Mouse (Mus musculus) heart, embryonic 13.5 days (tissue): ENCODE data around the gene Adap1. TPM values are rescaled to one million over a fixed set of nuclear protein-coding genes. Genes with fewer than 3 reads are reported as not detected.
"Not testable (repeated sequence)": the region's sequence is repeated elsewhere in the genome, so short reads cannot be mapped to it uniquely, and the experiment has no call there.

Source experiments
- ATAC-seq: fragments of 200-750 bp; cut with Nextera tagmentation; 2 replicates; pipeline ENCODE4 v1.8.0; 2017; ENCODE audit warnings: moderate TSS enrichment; ENCODE audit not compliant: insufficient number of reproducible peaks, low FRiP score, low TSS enrichment; ENCODE audit errors: extremely low read depth
- H3K27ac ChIP-seq: fragments of 300-500 bp; sonication (generic); replicated peaks from 2 replicates; pipeline ENCODE4 v1.5.1; 2015; ENCODE audit warnings: moderate library complexity, mild to moderate bottlenecking, inconsistent platforms
- H3K27me3 ChIP-seq: fragments of 300-500 bp; sonication (generic); replicated peaks from 2 replicates; pipeline ENCODE4 v1.6.1; 2015; ENCODE audit warnings: mild to moderate bottlenecking, inconsistent platforms
- H3K36me3 ChIP-seq: fragments of 300-500 bp; sonication (generic); 2 replicates; pipeline ENCODE4 v1.6.1; 2015; ENCODE audit warnings: mild to moderate bottlenecking, inconsistent platforms
- H3K4me1 ChIP-seq: fragments of 300-500 bp; sonication (generic); 2 replicates; pipeline ENCODE4 v1.6.1; 2015; ENCODE audit warnings: inconsistent platforms
- H3K4me2 ChIP-seq: fragments of 300-500 bp; sonication (generic); 2 replicates; pipeline ENCODE4 v1.6.1; 2015; ENCODE audit warnings: inconsistent platforms, mild to moderate bottlenecking, moderate library complexity
- H3K4me3 ChIP-seq: fragments of 300-500 bp; sonication (generic); 2 replicates; pipeline ENCODE4 v1.5.1; 2015; ENCODE audit warnings: moderate library complexity, mild to moderate bottlenecking, inconsistent platforms
- H3K9ac ChIP-seq: fragments of 300-500 bp; sonication (generic); 2 replicates; pipeline ENCODE4 v1.6.1; 2015; ENCODE audit warnings: inconsistent platforms, mild to moderate bottlenecking, moderate library complexity
- H3K9me3 ChIP-seq: fragments of 300-500 bp; sonication (generic); 2 replicates; pipeline ENCODE4 v1.6.1; 2016; ENCODE audit warnings: inconsistent platforms
- WGBS: fragments of 180-500 bp; shearing (Covaris S2); methylation state at CpG from one replicate; pipeline ENCODE4 v1.1.7; 2015; ENCODE audit warnings: mixed read lengths; 5-methylcytosine and 5-hydroxymethylcytosine counted together
- polyA plus RNA-seq: library from polyadenylated mRNA; unstranded; fragments of >200 nt; fragmentation: Nextera tagmentation; extraction: Ambion mirVana; gene quantifications from 2 replicates; pipeline ENCODE4 v1.2.1, GENCODE M21; 2015

Adap1 gene
- polyA plus RNA-seq, 1 experiment from 2014 or later, result 0.70 TPM

GRCm38 (mm10) chr5:139349713-139350112 lies 24.3 kb upstream of the Adap1 start:
- Histone ChIP-seq H3K36me3 (no peaks in the 10 kb centered on the region), H3K4me2 (no peak overlapping the region), H3K4me3 (no peak overlapping the region), H3K4me1 (peaks cover 22% of the 10 kb centered on the region), H3K27ac (no peak overlapping the region), H3K9me3 (no peaks in the 10 kb centered on the region), H3K27me3 (peaks cover 70% of the 10 kb centered on the region), H3K9ac (no peak overlapping the region)
- 65% methylated on average over 6 of the region's 6 CpGs for WGBS
- no peak for ATAC-seq

GRCm38 (mm10) chr5:139347225-139347624 lies 21.8 kb upstream of the Adap1 start:
- no peak for ATAC-seq
- peaks cover 45% of the 10 kb centered on the region for H3K27me3 ChIP-seq
- H3K4me3 ChIP-seq, result no peak overlapping the region
- peaks cover 39% of the 10 kb centered on the region for H3K4me1 ChIP-seq
- H3K9me3 ChIP-seq, result no peaks in the 10 kb centered on the region
- no peak overlapping the region for H3K27ac ChIP-seq
- peaks cover 8% of the 10 kb centered on the region for H3K36me3 ChIP-seq
- H3K9ac ChIP-seq, result no peak overlapping the region
- WGBS, result 59% methylated on average over 1 of the region's 1 CpGs
- no peak overlapping the region for H3K4me2 ChIP-seq

GRCm38 (mm10) chr5:139345364-139345714 lies 19.9 kb upstream of the Adap1 start:
- Histone ChIP-seq H3K4me2 (peak overlapping the region; percentile 97), H3K27me3 (peaks cover 26% of the 10 kb centered on the region), H3K9me3 (no peaks in the 10 kb centered on the region), H3K9ac (peak overlapping the region; percentile 98), H3K27ac (peak overlapping the region; percentile 34), H3K4me3 (peak overlapping the region; percentile 91), H3K4me1 (peaks cover 28% of the 10 kb centered on the region), H3K36me3 (peaks cover 25% of the 10 kb centered on the region)
- 18% methylated on average over 5 of the region's 5 CpGs for WGBS
- no peak for ATAC-seq

- under 1% methylated on average over 33 of the region's 33 CpGs for WGBS
- Histone ChIP-seq H3K9me3 (no peaks in the 10 kb centered on the region), H3K9ac (peak overlapping the region; percentile 98), H3K4me2 (peak overlapping the region; percentile 97), H3K36me3 (peaks cover 30% of the 10 kb centered on the region), H3K27ac (peak overlapping the region; percentile 84), H3K4me1 (peaks cover 33% of the 10 kb centered on the region), H3K4me3 (peak overlapping the region; percentile 91), H3K27me3 (peaks cover 22% of the 10 kb centered on the region)
- ATAC-seq, result peak; percentile 90
Measured at GRCm38 (mm10) chr5:139344687-139345363, 19.4 kb upstream of the Adap1 start.

GRCm38 (mm10) chr5:139344021-139344686 lies 18.7 kb upstream of the Adap1 start:
- Histone ChIP-seq H3K27me3 (peaks cover 16% of the 10 kb centered on the region), H3K36me3 (peaks cover 37% of the 10 kb centered on the region), H3K4me1 (peaks cover 40% of the 10 kb centered on the region), H3K9ac (peak overlapping the region; percentile 98), H3K4me2 (peak overlapping the region; percentile 97), H3K4me3 (peak overlapping the region; percentile 91), H3K9me3 (no peaks in the 10 kb centered on the region), H3K27ac (peak overlapping the region; percentile 84)
- ATAC-seq, result peak; percentile 43; the same call in 1 of the 2 replicates
- 6% methylated on average over 12 of the region's 12 CpGs for WGBS

GRCm38 (mm10) chr5:139338891-139339290 lies 13.5 kb upstream of the Adap1 start:
- WGBS, result 66% methylated on average over 11 of the region's 11 CpGs
- Histone ChIP-seq H3K9ac (peak overlapping the region; percentile 2; the same call in 1 of the 2 replicates), H3K36me3 (peaks cover 79% of the 10 kb centered on the region), H3K9me3 (no peaks in the 10 kb centered on the region), H3K4me1 (peaks cover 49% of the 10 kb centered on the region), H3K27ac (peak overlapping the region; percentile 88; the same call in 1 of the 2 replicates), H3K4me3 (no peak overlapping the region), H3K4me2 (no peak overlapping the region), H3K27me3 (no peaks in the 10 kb centered on the region)
- no peak for ATAC-seq

GRCm38 (mm10) chr5:139338403-139338802 lies 13.0 kb upstream of the Adap1 start:
- ATAC-seq, result no peak
- H3K4me3 ChIP-seq, result peak overlapping the region; percentile 9; the same call in 1 of the 2 replicates
- peak overlapping the region; percentile 88 for H3K27ac ChIP-seq
- H3K27me3 ChIP-seq, result no peaks in the 10 kb centered on the region
- peak overlapping the region; percentile 57; the same call in 1 of the 2 replicates for H3K9ac ChIP-seq
- 47% methylated on average over 3 of the region's 3 CpGs for WGBS
- H3K9me3 ChIP-seq, result no peaks in the 10 kb centered on the region
- peak overlapping the region; percentile 36 for H3K4me2 ChIP-seq
- H3K36me3 ChIP-seq, result peaks cover 79% of the 10 kb centered on the region
- H3K4me1 ChIP-seq, result peaks cover 44% of the 10 kb centered on the region

- H3K36me3 ChIP-seq, result peaks cover 78% of the 10 kb centered on the region
- peak overlapping the region; percentile 57; the same call in 1 of the 2 replicates for H3K9ac ChIP-seq
- H3K4me1 ChIP-seq, result peaks cover 41% of the 10 kb centered on the region
- no peaks in the 10 kb centered on the region for H3K9me3 ChIP-seq
- no peaks in the 10 kb centered on the region for H3K27me3 ChIP-seq
- H3K4me3 ChIP-seq, result peak overlapping the region; percentile 9; the same call in 1 of the 2 replicates
- peak overlapping the region; percentile 88 for H3K27ac ChIP-seq
- WGBS, result 34% methylated on average over 13 of the region's 13 CpGs
- peak overlapping the region; percentile 36 for H3K4me2 ChIP-seq
- ATAC-seq, result peak; percentile 59; the same call in 1 of the 2 replicates
Measured at GRCm38 (mm10) chr5:139337826-139338370, 12.5 kb upstream of the Adap1 start.

- no peak overlapping the region for H3K9ac ChIP-seq
- no peak overlapping the region for H3K4me3 ChIP-seq
- H3K36me3 ChIP-seq, result peaks cover 57% of the 10 kb centered on the region
- H3K27ac ChIP-seq, result no peak overlapping the region
- H3K27me3 ChIP-seq, result 0 out of 2 replicates have a peak, but pooled peaks cover 7% of the 10 kb centered on the region
- WGBS, result 79% methylated on average over 4 of the region's 4 CpGs
- peaks cover 50% of the 10 kb centered on the region for H3K4me1 ChIP-seq
- no peak overlapping the region for H3K4me2 ChIP-seq
- ATAC-seq, result no peak
- H3K9me3 ChIP-seq, result no peaks in the 10 kb centered on the region
Measured at GRCm38 (mm10) chr5:139335634-139336033, 10.2 kb upstream of the Adap1 start.

GRCm38 (mm10) chr5:139334394-139334793 lies 9.0 kb upstream of the Adap1 start:
- H3K9me3 ChIP-seq, H3K4me3 ChIP-seq, H3K9ac ChIP-seq, H3K27ac ChIP-seq, ATAC-seq, H3K4me2 ChIP-seq: not testable (repeated sequence)
- peaks cover 45% of the 10 kb centered on the region for H3K36me3 ChIP-seq
- H3K4me1 ChIP-seq, result peaks cover 37% of the 10 kb centered on the region
- 83% methylated on average over 10 of the region's 10 CpGs for WGBS
- peaks cover 17% of the 10 kb centered on the region for H3K27me3 ChIP-seq

GRCm38 (mm10) chr5:139333301-139334013 lies 8.0 kb upstream of the Adap1 start:
- Histone ChIP-seq H3K36me3 (peaks cover 37% of the 10 kb centered on the region), H3K9me3 (no peaks in the 10 kb centered on the region), H3K4me3 (no peak overlapping the region), H3K27me3 (peaks cover 25% of the 10 kb centered on the region), H3K9ac (no peak overlapping the region), H3K4me1 (peaks cover 28% of the 10 kb centered on the region), H3K4me2 (no peak overlapping the region), H3K27ac (no peak overlapping the region)
- 84% methylated on average over 16 of the region's 16 CpGs for WGBS
- ATAC-seq, result no peak
